Mouse (Mus musculus) erythroblast, embryonic 14.5 days (primary cell): ENCODE data around the gene Slc36a3.

ENCODE experiments used
- GATA1 ChIP-seq: IDR thresholded peaks from 2 replicates; pipeline ENCODE4 v1.6.1; 2012; ENCODE audit warnings: low read length, inconsistent platforms, mixed read lengths
- TAL1 ChIP-seq: IDR thresholded peaks from 3 replicates; pipeline ENCODE4 v1.6.1; 2012; ENCODE audit warnings: low read length, inconsistent platforms, mixed read lengths

DNA sequence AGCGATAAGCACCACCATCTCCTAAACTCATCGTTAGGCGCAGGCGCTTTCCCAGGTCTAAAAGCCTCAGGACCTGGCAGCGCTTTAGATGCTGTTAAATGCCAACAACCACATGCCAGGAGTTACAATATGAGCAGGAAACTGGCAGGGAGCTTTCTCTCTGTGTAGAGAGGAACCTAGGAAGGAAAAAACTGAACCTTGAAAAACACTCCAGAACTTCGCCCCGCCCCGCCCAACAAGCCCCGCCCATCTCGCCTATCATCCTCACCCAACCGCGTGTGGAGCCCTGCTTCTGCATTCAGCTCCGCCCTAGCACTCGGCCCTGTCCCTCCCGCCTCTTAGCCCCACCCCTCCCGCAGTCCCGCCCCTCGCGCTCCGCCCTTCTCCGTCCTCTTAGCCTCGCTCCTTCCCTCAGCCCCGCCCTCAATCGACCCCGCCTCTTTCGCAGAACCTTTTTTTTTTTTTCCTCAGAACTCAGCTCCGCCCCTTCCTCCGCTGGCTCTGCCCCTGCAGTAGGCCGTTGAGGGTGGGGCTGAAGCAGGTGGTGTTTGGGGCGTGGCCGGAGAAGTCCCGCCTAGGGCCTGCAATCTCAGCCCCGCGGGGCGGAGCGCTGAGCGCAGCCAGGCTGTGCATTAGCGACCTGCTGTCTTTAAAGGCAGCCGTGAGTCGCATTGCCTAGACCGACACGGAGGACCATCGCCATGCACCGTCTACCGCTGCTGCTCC, 53.9 kb downstream of the Slc36a3 start, which contains the start of gene Gm2a:
- TF ChIP-seq GATA1 (no peak), TAL1 (no peak)
